Mouse (Mus musculus): ENCODE results near the gene Stpg2. TPM values are rescaled to one million over a fixed set of nuclear protein-coding genes. Genes with fewer than 3 reads are reported as not detected.
"Not testable (repeated sequence)": the region's sequence is repeated elsewhere in the genome, so short reads cannot be mapped to it uniquely, and the experiment has no call there.

The Stpg2 gene
- polyA plus RNA-seq, 1 experiment from 2014 or later = not detected

DNA sequence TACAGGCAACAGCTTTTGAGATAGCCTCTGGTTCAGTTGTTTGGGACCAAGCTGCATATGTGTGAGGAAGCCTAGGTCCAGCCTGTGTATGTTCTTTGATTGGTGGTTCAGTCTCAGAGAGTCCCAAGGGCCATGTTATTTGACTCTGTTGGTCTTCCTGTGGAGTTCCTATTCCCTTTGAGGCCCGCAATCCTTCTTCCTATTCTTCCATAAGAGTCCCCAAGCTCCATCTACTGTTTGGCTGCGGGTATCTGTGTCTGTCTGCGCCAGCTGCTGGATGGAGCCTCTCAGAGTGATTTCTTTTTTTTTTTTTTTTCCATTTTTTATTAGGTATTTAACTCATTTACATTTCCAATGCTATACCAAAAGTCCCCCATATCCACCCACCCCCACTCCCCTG lies 498.7 kb downstream of the Stpg2 start:
- not testable (repeated sequence) for H3K4me3 ChIP-seq (ENCODE audit: low read length); H3K9me3 ChIP-seq (ENCODE audit: low read length); H3K27ac ChIP-seq (ENCODE audit: low read length); ATAC-seq (ENCODE audit: low FRiP score, low TSS enrichment); H3K27me3 ChIP-seq (ENCODE audit: insufficient read depth, low read length); H3K9ac ChIP-seq (replicated peaks; ENCODE audit: low read length); H3K4me2 ChIP-seq (replicated peaks; ENCODE audit: low read depth, low read length); H3K36me3 ChIP-seq (ENCODE audit: insufficient read depth, low read length); H3K4me1 ChIP-seq (ENCODE audit: insufficient read depth, low read length)
- 95% methylated on average over 3 of the region's 3 CpGs for WGBS

DNA sequence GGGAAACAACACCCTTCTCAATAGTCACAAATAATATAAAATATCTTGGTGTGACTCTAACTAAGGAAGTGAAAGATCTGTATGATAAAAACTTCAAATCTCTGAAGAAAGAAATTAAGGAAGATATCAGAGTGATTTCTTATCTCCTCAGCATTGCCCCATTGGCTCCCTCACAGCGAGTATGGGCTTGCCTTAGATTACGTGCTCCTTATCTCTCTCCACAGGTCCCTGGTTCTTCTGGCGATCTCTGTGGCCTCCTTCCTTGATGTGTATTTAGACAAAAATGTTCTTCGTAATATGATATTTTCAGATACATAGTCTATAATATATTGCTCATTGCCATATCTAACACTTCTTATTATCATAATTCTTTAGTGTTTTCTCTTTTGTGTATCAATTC lies 501.9 kb downstream of the Stpg2 start:
- H3K27ac ChIP-seq (ENCODE audit: low read length); H3K27me3 ChIP-seq (ENCODE audit: insufficient read depth, low read length); ATAC-seq (ENCODE audit: low FRiP score, low TSS enrichment); H3K4me1 ChIP-seq (ENCODE audit: insufficient read depth, low read length); H3K9ac ChIP-seq (replicated peaks; ENCODE audit: low read length); H3K9me3 ChIP-seq (ENCODE audit: low read length); H3K4me3 ChIP-seq (ENCODE audit: low read length); H3K36me3 ChIP-seq (ENCODE audit: insufficient read depth, low read length); H3K4me2 ChIP-seq (replicated peaks; ENCODE audit: low read depth, low read length): not testable (repeated sequence)
- WGBS = 95% methylated on average over 4 of the region's 4 CpGs

DNA sequence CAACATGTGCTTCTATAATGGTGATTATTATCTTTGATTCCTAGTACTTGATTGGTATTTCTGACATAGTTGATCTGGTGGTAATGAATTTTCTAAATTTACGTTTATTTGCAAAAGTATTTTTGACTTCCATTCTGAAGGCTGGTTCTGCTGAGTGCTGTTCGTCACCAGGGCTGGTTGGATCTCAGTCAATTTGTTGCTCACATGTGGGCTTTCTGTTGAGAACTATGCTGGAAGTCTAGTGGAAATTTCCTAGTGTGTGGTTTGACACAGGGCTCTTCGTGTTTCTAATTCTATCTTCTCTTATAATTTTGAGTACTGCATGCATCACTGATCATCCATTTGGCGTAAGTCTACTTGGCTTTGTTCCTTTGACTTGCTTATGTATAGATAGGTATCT lies 504.3 kb downstream of the Stpg2 start:
- no peaks in the 10 kb centered on the region for H3K9me3 ChIP-seq (ENCODE audit: low read length)
- H3K4me1 ChIP-seq (ENCODE audit: insufficient read depth, low read length) = no peaks in the 10 kb centered on the region
- no peaks in the 10 kb centered on the region for H3K36me3 ChIP-seq (ENCODE audit: insufficient read depth, low read length)
- ATAC-seq (ENCODE audit: low FRiP score, low TSS enrichment) = no peak
- H3K9ac ChIP-seq (replicated peaks; ENCODE audit: low read length) = no peak overlapping the region
- WGBS = 75% methylated on average over 4 of the region's 4 CpGs
- no peak overlapping the region for H3K27ac ChIP-seq (ENCODE audit: low read length)
- H3K27me3 ChIP-seq (ENCODE audit: insufficient read depth, low read length) = no peaks in the 10 kb centered on the region
- H3K4me3 ChIP-seq (ENCODE audit: low read length) = no peak overlapping the region
- H3K4me2 ChIP-seq (replicated peaks; ENCODE audit: low read depth, low read length) = no peak overlapping the region

DNA sequence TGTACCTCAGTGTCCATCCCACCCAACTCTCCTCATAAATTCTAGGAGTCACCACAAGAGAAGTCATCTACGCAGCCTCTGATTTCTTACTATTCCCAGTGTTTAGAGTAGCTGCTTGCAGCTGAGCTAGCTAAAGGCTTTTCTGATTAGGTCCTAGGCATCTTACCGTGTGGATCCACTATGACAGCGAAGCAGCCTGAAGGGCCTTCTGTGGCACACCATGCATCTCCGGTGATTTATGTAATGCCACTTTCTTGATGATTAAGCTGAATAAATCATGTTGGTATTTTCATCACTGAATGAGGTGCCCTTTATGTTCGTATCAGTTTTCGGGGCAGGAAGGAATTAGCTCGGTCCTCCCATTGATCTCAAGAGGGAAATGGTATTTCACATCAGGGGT lies 523.3 kb downstream of the Stpg2 start:
- Histone ChIP-seq H3K27me3 (ENCODE audit: insufficient read depth, low read length) (no peaks in the 10 kb centered on the region), H3K9me3 (ENCODE audit: low read length) (no peaks in the 10 kb centered on the region), H3K9ac (replicated peaks; ENCODE audit: low read length) (no peak overlapping the region), H3K36me3 (ENCODE audit: insufficient read depth, low read length) (no peaks in the 10 kb centered on the region), H3K4me1 (ENCODE audit: insufficient read depth, low read length) (no peaks in the 10 kb centered on the region), H3K27ac (ENCODE audit: low read length) (no peak overlapping the region), H3K4me3 (ENCODE audit: low read length) (no peak overlapping the region), H3K4me2 (replicated peaks; ENCODE audit: low read depth, low read length) (no peak overlapping the region)
- ATAC-seq (ENCODE audit: low FRiP score, low TSS enrichment) = no peak
- 44% methylated on average over 7 of the region's 7 CpGs for WGBS

DNA sequence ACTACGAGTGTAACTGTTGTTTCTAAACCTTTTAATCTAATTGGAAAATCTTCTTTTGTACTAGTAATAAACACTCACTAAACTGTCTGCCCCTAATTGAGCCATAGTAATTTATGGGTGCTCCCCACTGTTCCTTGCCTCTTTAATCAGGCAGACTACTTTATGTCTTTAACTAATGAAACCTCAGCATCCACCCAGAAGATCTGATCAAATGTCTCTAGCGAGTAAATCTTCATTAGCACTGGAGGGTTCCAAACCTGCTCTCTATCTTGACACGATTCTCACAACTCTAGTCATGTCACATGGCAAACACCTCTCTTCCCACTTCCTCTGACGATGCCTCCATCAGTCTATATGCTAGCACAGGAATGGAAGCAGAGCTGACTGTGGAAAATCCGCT lies 523.8 kb downstream of the Stpg2 start:
- H3K27ac ChIP-seq (ENCODE audit: low read length) = no peak overlapping the region
- H3K9me3 ChIP-seq (ENCODE audit: low read length) = no peaks in the 10 kb centered on the region
- no peak overlapping the region for H3K4me2 ChIP-seq (replicated peaks; ENCODE audit: low read depth, low read length)
- peak; percentile 59; the same call in 1 of the 2 replicates for ATAC-seq (ENCODE audit: low FRiP score, low TSS enrichment)
- WGBS = 32% methylated on average over 5 of the region's 5 CpGs
- no peak overlapping the region for H3K4me3 ChIP-seq (ENCODE audit: low read length)
- H3K4me1 ChIP-seq (ENCODE audit: insufficient read depth, low read length) = no peaks in the 10 kb centered on the region
- H3K9ac ChIP-seq (replicated peaks; ENCODE audit: low read length) = no peak overlapping the region
- no peaks in the 10 kb centered on the region for H3K27me3 ChIP-seq (ENCODE audit: insufficient read depth, low read length)
- H3K36me3 ChIP-seq (ENCODE audit: insufficient read depth, low read length) = no peaks in the 10 kb centered on the region

DNA sequence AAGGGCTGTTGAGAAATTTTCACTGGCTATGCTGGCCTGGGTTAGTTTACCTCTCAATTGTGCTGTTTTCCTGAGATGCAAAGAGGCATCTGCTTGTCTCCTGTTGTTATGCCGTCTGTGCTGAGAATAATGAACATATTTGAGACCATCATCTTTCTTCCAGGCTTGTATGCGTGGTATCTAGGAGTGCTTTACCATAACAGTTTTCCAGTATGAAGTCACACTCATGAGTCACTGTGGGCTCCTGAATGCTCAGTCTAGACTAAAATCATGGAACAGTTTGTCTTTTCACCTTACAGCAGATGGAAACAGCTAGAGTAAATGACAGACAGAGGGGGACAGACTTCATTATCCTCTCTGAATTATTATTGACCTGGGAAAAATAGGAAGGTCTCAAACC lies 527.7 kb downstream of the Stpg2 start:
- Histone ChIP-seq H3K36me3 (ENCODE audit: insufficient read depth, low read length) (no peaks in the 10 kb centered on the region), H3K27me3 (ENCODE audit: insufficient read depth, low read length) (no peaks in the 10 kb centered on the region), H3K4me2 (replicated peaks; ENCODE audit: low read depth, low read length) (no peak overlapping the region), H3K27ac (ENCODE audit: low read length) (no peak overlapping the region), H3K9me3 (ENCODE audit: low read length) (no peaks in the 10 kb centered on the region), H3K4me1 (ENCODE audit: insufficient read depth, low read length) (no peaks in the 10 kb centered on the region), H3K4me3 (ENCODE audit: low read length) (no peak overlapping the region), H3K9ac (replicated peaks; ENCODE audit: low read length) (no peak overlapping the region)
- 90% methylated on average over 2 of the region's 2 CpGs for whole genome bisulfite sequencing
- no peak for ATAC-seq (ENCODE audit: low FRiP score, low TSS enrichment)

DNA sequence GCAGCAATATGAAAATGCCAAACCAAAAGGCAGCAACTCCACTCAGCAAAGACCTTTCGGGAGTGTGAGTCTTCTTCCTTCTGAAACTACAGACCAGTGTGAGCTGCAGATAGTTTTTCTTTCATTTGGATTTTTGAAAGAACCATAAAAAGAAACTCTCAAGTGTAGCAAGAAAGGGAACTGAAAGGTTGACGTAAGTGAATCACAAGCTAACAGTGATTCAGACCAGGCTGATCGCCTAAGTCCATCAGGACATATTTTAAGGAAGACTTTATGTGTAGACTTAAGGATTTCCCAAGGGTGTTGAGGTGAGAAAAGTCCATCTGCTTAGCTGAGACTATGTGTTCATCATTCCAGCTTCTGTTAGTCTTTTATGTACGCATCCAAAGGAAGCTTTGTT lies 533.9 kb downstream of the Stpg2 start:
- Histone ChIP-seq H3K4me2 (replicated peaks; ENCODE audit: low read depth, low read length) (no peak overlapping the region), H3K9ac (replicated peaks; ENCODE audit: low read length) (no peak overlapping the region), H3K27ac (ENCODE audit: low read length) (no peak overlapping the region), H3K36me3 (ENCODE audit: insufficient read depth, low read length) (no peaks in the 10 kb centered on the region), H3K4me3 (ENCODE audit: low read length) (no peak overlapping the region), H3K27me3 (ENCODE audit: insufficient read depth, low read length) (no peaks in the 10 kb centered on the region), H3K4me1 (ENCODE audit: insufficient read depth, low read length) (no peaks in the 10 kb centered on the region), H3K9me3 (ENCODE audit: low read length) (no peaks in the 10 kb centered on the region)
- ATAC-seq (ENCODE audit: low FRiP score, low TSS enrichment) = no peak
- 91% methylated on average over 4 of the region's 4 CpGs for WGBS

Other genes starting within 250 kb of the Stpg2 start
- 60.1 and 62.8 TPM in 2 replicates for gene Rap1gds1, start 130.5 kb upstream of the Stpg2 start, polyA plus RNA-seq (2015; fragmentation: Nextera tagmentation; extraction: Ambion mirVana)

Data from kidney, embryonic 16.5 days (tissue).